Mouse (Mus musculus) adrenal gland, adult 2 months (tissue): Measurements from ENCODE around the gene Trim17. TPM values are rescaled to one million over a fixed set of nuclear protein-coding genes. Genes with fewer than 3 reads are reported as not detected.
A peak's percentile ranks its signal among the peaks of the same experiment; 100 is the strongest.
"Not testable (repeated sequence)": the region's sequence is repeated elsewhere in the genome, so short reads cannot be mapped to it uniquely, and the experiment has no call there.

ENCODE experiments used
- DNase-seq: peaks from one replicate; pipeline ENCODE4 v3.0.0; 2021
- polyA plus RNA-seq: library from polyadenylated mRNA; depleted of rRNA; stranded (reverse); fragments of >200 nt; gene quantifications from 2 replicates; pipeline ENCODE4 v1.2.3, GENCODE M21; 2012
- total RNA-seq, 2 experiments: library from RNA; stranded (reverse); gene quantifications; 2 replicates each; pipeline ENCODE4 v1.2.3; 2021

The Trim17 gene
- total and polyA plus RNA-seq, 3 experiments = 0.17 to 0.18 (median 0.17) TPM

- no peak for DNase-seq
Observed at GRCm38 (mm10) chr11:58947798-58948528, 6.5 kb upstream of the Trim17 start.

GRCm38 (mm10) chr11:58948542-58949479, 5.7 kb upstream of the Trim17 start, which contains the start of gene Hist3h2ba:
TSS of gene Hist3h2ba (plus strand) at chr11:58948920.
- peak; percentile 54 for DNase-seq

- no peak for DNase-seq
Observed at GRCm38 (mm10) chr11:58949480-58950431, 4.7 kb upstream of the Trim17 start.

- no peak for DNase-seq
Observed at GRCm38 (mm10) chr11:58951210-58951609, 3.3 kb upstream of the Trim17 start.

DNA sequence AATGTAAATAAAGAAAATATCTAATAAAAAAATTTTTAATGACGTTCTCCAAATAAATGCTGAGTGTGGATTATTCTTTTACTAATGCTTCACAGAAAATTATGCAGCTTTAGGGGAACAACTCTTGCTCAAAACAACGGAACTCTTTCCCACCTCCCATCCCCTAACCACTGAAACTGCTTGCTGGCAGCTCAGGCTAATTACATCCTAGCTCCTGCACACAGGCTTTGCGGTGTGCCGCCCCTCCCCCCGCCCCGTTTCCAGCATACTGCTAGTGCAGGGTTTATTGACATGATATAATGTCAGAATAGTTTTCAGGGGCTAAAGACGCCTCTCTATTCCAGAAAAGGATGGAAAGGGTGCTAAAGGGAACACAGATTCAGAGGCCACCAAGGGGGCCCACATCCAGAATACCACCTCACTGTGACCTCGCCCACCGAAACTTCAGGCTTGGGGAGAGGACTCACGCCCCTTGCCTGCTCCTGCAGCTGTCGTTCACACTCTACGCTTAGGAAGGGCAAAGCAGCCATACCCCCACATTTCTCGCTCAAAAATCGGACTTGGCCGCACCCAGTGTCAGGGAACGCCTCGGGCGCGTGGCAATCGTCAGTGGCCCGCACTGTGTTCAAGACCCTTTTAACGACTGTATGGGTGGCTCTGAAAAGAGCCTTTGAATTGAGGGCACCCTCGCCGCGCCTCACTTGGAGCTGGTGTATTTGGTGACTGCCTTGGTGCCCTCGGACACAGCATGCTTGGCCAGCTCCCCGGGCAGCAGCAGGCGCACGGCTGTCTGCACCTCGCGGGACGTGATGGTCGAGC, 925 bp upstream of the Trim17 start:
- DNase-seq = peak; percentile 34

DNA sequence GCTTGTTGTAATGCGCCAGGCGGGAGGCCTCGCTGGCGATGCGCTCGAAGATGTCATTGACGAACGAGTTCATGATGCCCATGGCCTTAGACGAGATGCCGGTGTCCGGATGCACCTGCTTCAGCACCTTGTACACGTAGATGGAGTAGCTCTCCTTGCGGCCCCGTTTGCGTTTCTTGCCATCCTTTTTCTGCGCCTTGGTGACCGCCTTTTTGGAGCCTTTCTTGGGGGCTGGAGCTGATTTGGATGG, 390 bp upstream of the Trim17 start:
- DNase-seq = not testable (repeated sequence)

DNA sequence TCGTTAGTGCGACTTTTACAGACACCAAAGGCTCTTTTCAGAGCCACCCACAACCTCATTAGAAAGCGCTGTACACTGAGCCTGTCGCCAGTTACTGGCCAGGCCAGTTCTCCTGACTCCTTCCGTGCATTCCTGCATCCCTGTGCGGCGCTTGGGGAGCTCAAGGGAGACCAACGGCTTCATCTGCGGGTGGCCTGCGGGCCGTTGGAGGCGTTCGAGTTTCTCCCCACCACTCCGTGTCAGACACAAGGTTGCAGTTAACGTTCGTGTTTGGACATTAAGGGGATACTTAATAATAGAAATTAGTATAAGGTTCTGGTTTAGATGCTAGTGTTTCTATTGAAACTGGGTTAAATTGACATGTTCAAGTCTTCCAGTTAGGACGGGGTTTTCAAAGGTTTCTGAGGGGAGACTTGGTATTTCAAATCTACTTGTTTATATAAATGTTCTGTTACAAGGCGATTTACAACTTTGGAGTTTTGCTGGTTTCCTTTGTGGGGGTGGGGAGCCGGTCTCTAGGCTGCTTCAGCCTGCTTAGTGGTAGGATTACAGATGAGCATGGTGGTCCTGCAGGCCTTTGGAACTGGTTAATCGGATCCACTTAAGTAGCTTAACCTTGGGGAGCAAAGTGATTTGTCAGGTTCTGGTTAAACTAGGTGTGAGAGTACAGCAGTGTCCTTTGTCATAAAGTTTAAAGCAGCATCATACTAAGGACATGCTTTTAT, 820 bp downstream of the Trim17 start:
- DNase-seq = no peak

- DNase-seq = no peak
Observed at GRCm38 (mm10) chr11:58955868-58956257, 1.4 kb downstream of the Trim17 start.

DNA sequence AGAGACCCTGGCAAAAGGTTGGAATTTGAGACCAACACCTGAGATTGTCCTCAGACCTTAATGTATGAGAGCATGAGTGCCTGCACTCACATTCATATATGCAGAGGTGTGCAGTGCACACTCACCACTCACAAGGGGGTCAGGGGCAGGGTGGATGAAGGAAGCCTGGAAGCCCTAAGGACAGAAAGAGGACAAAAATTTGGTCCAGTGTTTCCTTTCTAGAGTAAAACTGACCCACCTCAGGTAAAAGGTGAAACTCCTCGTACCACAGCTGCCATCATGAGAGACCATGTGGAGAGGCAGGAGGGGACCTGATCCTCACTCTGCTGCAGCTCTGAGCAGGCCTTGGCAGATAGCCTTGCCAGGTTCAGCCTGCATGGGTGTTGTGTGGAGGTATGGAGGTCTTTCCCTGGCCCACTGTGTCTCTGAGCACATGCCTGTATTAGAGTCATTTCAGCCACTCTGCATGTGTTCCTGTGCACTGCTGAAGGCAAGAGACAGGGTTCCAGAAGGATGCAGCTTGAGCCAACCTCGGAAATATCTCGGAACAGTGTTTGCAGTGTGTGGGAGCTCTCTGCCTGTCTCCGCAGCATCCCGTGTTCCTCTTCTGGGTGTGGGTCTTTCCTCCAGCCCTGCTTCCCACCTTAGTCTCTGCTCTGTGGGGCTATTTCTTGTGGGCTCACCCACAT, 2.9 kb downstream of the Trim17 start:
- no peak for DNase-seq

- no peak for DNase-seq
Observed at GRCm38 (mm10) chr11:58958536-58958935, 4.1 kb downstream of the Trim17 start.

DNA sequence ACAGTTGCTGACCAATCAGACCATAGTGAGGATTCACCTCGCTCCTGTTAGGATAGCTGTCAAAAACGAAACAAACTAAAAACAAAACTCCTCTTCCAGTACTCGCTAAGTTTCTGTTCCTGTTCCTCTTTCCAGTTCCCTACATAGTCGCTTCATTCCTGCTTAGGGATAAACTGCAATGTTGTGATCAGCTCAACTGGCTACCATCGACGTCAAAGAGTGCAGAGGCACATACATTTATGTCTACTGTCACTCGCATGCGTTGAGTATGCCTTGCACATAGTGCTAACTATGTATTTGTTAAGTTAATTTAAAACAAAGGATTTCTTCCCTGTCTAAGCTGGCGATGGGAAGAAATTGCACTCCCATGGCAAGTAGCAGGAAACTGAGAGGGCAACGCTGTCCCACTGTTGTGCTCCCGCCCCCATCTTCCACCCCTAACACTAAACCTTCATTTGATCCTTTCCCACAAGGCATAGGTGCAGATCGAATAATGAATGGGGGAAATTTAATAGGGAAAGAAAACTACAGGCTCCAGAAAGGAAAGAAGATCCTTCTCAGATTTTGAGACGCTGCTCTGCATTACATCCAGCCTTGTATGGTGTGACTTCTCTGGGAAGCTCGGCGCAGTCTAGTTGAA, 4.8 kb downstream of the Trim17 start:
- no peak for DNase-seq

GRCm38 (mm10) chr11:58959921-58960465, 5.5 kb downstream of the Trim17 start:
- peak; percentile 92 for DNase-seq

GRCm38 (mm10) chr11:58961364-58962177, 7.1 kb downstream of the Trim17 start:
- no peak for DNase-seq

DNA sequence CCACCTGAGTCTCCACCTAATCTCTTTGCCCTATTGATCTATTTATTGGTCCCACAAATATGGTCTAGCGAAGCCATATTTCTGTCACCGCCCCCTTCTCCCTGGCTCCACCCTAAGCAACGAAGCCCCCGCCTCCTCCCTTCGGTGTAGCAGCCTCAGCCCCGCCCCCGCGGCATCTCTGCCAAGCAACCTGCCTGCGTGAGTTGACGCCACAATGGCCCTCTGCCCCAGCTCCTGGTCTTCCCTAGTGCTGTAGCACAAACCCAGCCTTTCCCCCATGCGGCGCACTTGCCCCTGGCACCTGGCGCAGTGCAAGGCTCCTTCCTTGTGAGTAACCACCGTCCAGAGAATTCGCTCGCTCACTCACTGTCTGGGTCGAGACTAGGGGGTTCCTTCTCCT, 9.1 kb downstream of the Trim17 start:
- DNase-seq = peak; percentile 48

DNA sequence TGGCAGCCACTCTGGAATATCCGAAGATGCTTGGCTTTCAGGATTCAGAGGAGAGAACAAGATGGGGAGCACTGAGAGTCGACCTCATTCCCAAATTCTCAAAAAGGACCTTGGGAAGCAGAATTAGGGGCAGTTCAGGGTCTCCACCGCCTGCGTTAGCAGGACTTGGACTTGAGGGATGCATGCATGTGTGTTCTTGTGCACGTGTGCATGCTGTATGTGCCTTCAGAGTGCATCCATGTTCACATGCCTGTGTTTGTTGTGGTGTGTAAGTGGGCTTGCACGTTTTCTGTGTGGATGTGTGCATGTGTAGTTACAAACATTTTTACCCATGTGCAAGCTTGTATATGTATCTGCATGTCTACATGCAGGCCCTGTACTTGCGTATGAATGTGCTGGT, 9.7 kb downstream of the Trim17 start:
- DNase-seq = no peak

DNA sequence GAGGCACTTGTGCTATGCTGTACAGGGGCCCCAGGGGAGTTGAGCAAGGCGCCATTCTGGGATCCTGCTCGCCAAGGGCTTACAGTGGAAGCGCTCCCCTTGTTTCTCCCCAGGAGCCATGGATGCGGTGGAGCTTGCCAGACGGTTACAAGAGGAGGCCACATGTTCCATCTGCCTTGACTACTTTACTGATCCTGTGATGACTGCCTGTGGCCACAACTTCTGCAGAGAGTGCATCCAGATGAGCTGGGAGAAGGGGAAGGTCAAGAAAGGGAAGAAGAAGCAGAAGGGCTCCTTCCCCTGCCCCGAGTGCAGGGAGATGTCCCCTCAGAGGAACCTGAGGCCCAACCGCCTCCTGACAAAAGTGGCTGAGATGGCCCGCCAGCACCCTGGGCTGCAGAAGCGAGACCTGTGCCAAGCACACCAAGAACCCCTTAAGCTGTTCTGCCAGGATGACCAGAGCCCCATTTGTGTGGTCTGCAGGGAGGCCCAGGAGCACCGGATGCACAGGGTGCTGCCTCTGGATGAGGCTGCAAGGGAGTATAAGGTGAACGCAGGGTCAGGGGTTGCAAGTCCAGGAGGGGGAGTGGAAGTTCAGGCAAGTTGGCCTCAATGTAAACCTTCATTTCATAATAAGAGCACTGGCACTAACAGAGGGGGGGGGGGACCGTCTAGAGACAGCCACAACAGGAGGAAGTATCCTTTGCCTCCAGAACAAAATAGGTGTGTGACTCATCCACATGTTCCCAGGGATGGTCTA, 10.7 kb downstream of the Trim17 start:
- DNase-seq = no peak

GRCm38 (mm10) chr11:58967346-58967745, 12.9 kb downstream of the Trim17 start:
- no peak for DNase-seq
